Mouse (Mus musculus) hindbrain, embryonic 15.5 days (tissue): ENCODE results near the gene Tpsab1. TPM values are rescaled to one million over a fixed set of nuclear protein-coding genes. Genes with fewer than 3 reads are reported as not detected.

Experiments
- ATAC-seq: fragments of 200-750 bp; cut with Nextera tagmentation; 2 replicates; pipeline ENCODE4 v1.8.0; 2017; ENCODE audit warnings: low read depth, moderate number of reproducible peaks, moderate TSS enrichment; ENCODE audit not compliant: low FRiP score
- H3K27ac ChIP-seq: fragments of 300-500 bp; sonication (generic); replicated peaks from 2 replicates; pipeline ENCODE4 v1.5.1; 2015; ENCODE audit warnings: mild to moderate bottlenecking, inconsistent platforms
- H3K27me3 ChIP-seq: fragments of 300-500 bp; sonication (generic); 2 replicates; pipeline ENCODE4 v1.6.1; 2015; ENCODE audit warnings: control low read depth, inconsistent platforms
- H3K36me3 ChIP-seq: fragments of 300-500 bp; sonication (generic); 2 replicates; pipeline ENCODE4 v1.6.1; 2015; ENCODE audit warnings: control low read depth, inconsistent platforms
- H3K4me1 ChIP-seq: fragments of 300-500 bp; sonication (generic); replicated peaks from 2 replicates; pipeline ENCODE4 v1.6.1; 2015; ENCODE audit warnings: control low read depth, inconsistent platforms
- H3K4me2 ChIP-seq: fragments of 300-500 bp; sonication (generic); 2 replicates; pipeline ENCODE4 v1.6.1; 2015; ENCODE audit warnings: moderate library complexity, mild to moderate bottlenecking, inconsistent platforms
- H3K4me3 ChIP-seq: fragments of 300-500 bp; sonication (generic); 2 replicates; pipeline ENCODE4 v1.5.1; 2015; ENCODE audit warnings: mild to moderate bottlenecking, inconsistent platforms
- H3K9ac ChIP-seq: fragments of 300-500 bp; sonication (generic); 2 replicates; pipeline ENCODE4 v1.6.1; 2015; ENCODE audit warnings: inconsistent platforms
- H3K9me3 ChIP-seq: fragments of 300-500 bp; sonication (generic); 2 replicates; pipeline ENCODE4 v1.6.1; 2016; ENCODE audit warnings: control low read depth, inconsistent platforms
- WGBS: fragments of 180-500 bp; shearing (Covaris S2); methylation state at CpG from one replicate; pipeline ENCODE4 v1.1.7; 2015; 5-methylcytosine and 5-hydroxymethylcytosine counted together
- polyA plus RNA-seq: library from polyadenylated mRNA; unstranded; fragments of >200 nt; fragmentation: Nextera tagmentation; extraction: Ambion mirVana; gene quantifications from 2 replicates; pipeline ENCODE4 v1.2.1, GENCODE M21; 2015

Gene Tpsab1
- not detected in 2 replicates for polyA plus RNA-seq

- 89% methylated on average over 4 of the region's 4 CpGs for WGBS
- Histone ChIP-seq H3K4me3 (no peak within 1 kb of the TSS), H3K27ac (no peak within 1 kb of the TSS), H3K4me1 (no peaks in the 10 kb centered on the region), H3K36me3 (no peaks in the 10 kb centered on the region), H3K9ac (no peak within 1 kb of the TSS), H3K4me2 (no peak within 1 kb of the TSS), H3K9me3 (no peaks in the 10 kb centered on the region), H3K27me3 (no peaks in the 10 kb centered on the region)
- no peak for ATAC-seq
Measured at GRCm38 (mm10) chr17:25345462-25345861, at the start of gene Tpsab1. Gene Tpsab1, minus strand, starts transcription at chr17:25345562.

GRCm38 (mm10) chr17:25394526-25394925 lies 49.2 kb upstream of the Tpsab1 start:
- no peak for ATAC-seq
- no peaks in the 10 kb centered on the region for H3K9me3 ChIP-seq
- H3K36me3 ChIP-seq = peaks cover 10% of the 10 kb centered on the region; the same call in 1 of the 2 replicates

GRCm38 (mm10) chr17:25374011-25374410 lies 28.6 kb upstream of the Tpsab1 start:
- 46% methylated on average over 9 of the region's 9 CpGs for WGBS
- Histone ChIP-seq H3K4me1 (no peaks in the 10 kb centered on the region), H3K4me2 (no peak overlapping the region), H3K4me3 (no peak overlapping the region), H3K27ac (no peak overlapping the region), H3K36me3 (0 out of 2 replicates have a peak, but pooled peaks cover 3% of the 10 kb centered on the region), H3K27me3 (no peaks in the 10 kb centered on the region), H3K9ac (no peak overlapping the region), H3K9me3 (no peaks in the 10 kb centered on the region)
- ATAC-seq = no peak

More at GRCm38 (mm10) chr17:25394526-25394925, 49.2 kb upstream of the Tpsab1 start:
- Histone ChIP-seq H3K4me3 (no peak overlapping the region), H3K4me1 (peaks cover 15% of the 10 kb centered on the region), H3K4me2 (no peak overlapping the region), H3K27ac (no peak overlapping the region), H3K27me3 (no peaks in the 10 kb centered on the region), H3K9ac (no peak overlapping the region)
- WGBS = 85% methylated on average over 4 of the region's 4 CpGs

GRCm38 (mm10) chr17:25372491-25372890 lies 27.1 kb upstream of the Tpsab1 start:
- H3K27me3 ChIP-seq = no peaks in the 10 kb centered on the region
- H3K4me1 ChIP-seq = no peaks in the 10 kb centered on the region
- no peak overlapping the region for H3K4me3 ChIP-seq
- 0 out of 2 replicates have a peak, but pooled peaks cover 3% of the 10 kb centered on the region for H3K36me3 ChIP-seq
- no peak overlapping the region for H3K27ac ChIP-seq
- H3K9me3 ChIP-seq = no peaks in the 10 kb centered on the region
- H3K9ac ChIP-seq = no peak overlapping the region
- WGBS = 79% methylated on average over 8 of the region's 8 CpGs
- ATAC-seq = no peak
- no peak overlapping the region for H3K4me2 ChIP-seq

- ATAC-seq = no peak
- Histone ChIP-seq H3K27me3 (no peaks in the 10 kb centered on the region), H3K4me1 (no peaks in the 10 kb centered on the region), H3K9ac (no peak within 1 kb of the TSS), H3K9me3 (no peaks in the 10 kb centered on the region), H3K4me2 (no peak within 1 kb of the TSS), H3K4me3 (no peak within 1 kb of the TSS), H3K27ac (no peak within 1 kb of the TSS), H3K36me3 (no peaks in the 10 kb centered on the region)
- WGBS = 80% methylated on average over 3 of the region's 3 CpGs
Measured at GRCm38 (mm10) chr17:25368973-25369372, 23.6 kb upstream of the Tpsab1 start, which contains the start of gene Tpsg1. Gene Tpsg1, plus strand, starts transcription at chr17:25369273.

GRCm38 (mm10) chr17:25366005-25366404 lies 20.6 kb upstream of the Tpsab1 start, which contains the start of gene Tpsb2:
Gene Tpsb2, plus strand, starts transcription at chr17:25366305.
- H3K36me3 ChIP-seq = no peaks in the 10 kb centered on the region
- no peaks in the 10 kb centered on the region for H3K4me1 ChIP-seq
- 92% methylated on average over 2 of the region's 2 CpGs for WGBS
- no peaks in the 10 kb centered on the region for H3K9me3 ChIP-seq
- H3K9ac ChIP-seq = no peak within 1 kb of the TSS
- no peak within 1 kb of the TSS for H3K4me2 ChIP-seq
- H3K27me3 ChIP-seq = no peaks in the 10 kb centered on the region
- ATAC-seq = no peak
- no peak within 1 kb of the TSS for H3K4me3 ChIP-seq
- no peak within 1 kb of the TSS for H3K27ac ChIP-seq

- H3K27ac ChIP-seq = no peak overlapping the region
- H3K9ac ChIP-seq = no peak overlapping the region
- WGBS = 6% methylated on average over 1 of the region's 1 CpGs
- no peak for ATAC-seq
- no peaks in the 10 kb centered on the region for H3K27me3 ChIP-seq
- no peaks in the 10 kb centered on the region for H3K9me3 ChIP-seq
- no peak overlapping the region for H3K4me2 ChIP-seq
- no peaks in the 10 kb centered on the region for H3K36me3 ChIP-seq
- no peaks in the 10 kb centered on the region for H3K4me1 ChIP-seq
- no peak overlapping the region for H3K4me3 ChIP-seq
Measured at GRCm38 (mm10) chr17:25363726-25364125, 18.4 kb upstream of the Tpsab1 start.

- H3K4me1 ChIP-seq = no peaks in the 10 kb centered on the region
- H3K4me3 ChIP-seq = no peak overlapping the region
- H3K4me2 ChIP-seq = no peak overlapping the region
- H3K27me3 ChIP-seq = no peaks in the 10 kb centered on the region
- no peaks in the 10 kb centered on the region for H3K36me3 ChIP-seq
- WGBS = 67% methylated on average over 2 of the region's 2 CpGs
- H3K27ac ChIP-seq = no peak overlapping the region
- H3K9ac ChIP-seq = no peak overlapping the region
- no peak for ATAC-seq
- no peaks in the 10 kb centered on the region for H3K9me3 ChIP-seq
Measured at GRCm38 (mm10) chr17:25361291-25361690, 15.9 kb upstream of the Tpsab1 start.

- no peaks in the 10 kb centered on the region for H3K9me3 ChIP-seq
- no peak overlapping the region for H3K4me3 ChIP-seq
- H3K9ac ChIP-seq = no peak overlapping the region
- no peaks in the 10 kb centered on the region for H3K36me3 ChIP-seq
- no peak for ATAC-seq
- no peaks in the 10 kb centered on the region for H3K27me3 ChIP-seq
- no peaks in the 10 kb centered on the region for H3K4me1 ChIP-seq
- no peak overlapping the region for H3K4me2 ChIP-seq
- H3K27ac ChIP-seq = no peak overlapping the region
- 69% methylated on average over 3 of the region's 3 CpGs for WGBS
Measured at GRCm38 (mm10) chr17:25341490-25341889, 3.9 kb downstream of the Tpsab1 start.

GRCm38 (mm10) chr17:25340003-25340402 lies 5.4 kb downstream of the Tpsab1 start:
- Histone ChIP-seq H3K27ac (no peak overlapping the region), H3K4me3 (no peak overlapping the region), H3K36me3 (no peaks in the 10 kb centered on the region), H3K9ac (no peak overlapping the region), H3K4me1 (no peaks in the 10 kb centered on the region), H3K27me3 (no peaks in the 10 kb centered on the region), H3K4me2 (no peak overlapping the region), H3K9me3 (no peaks in the 10 kb centered on the region)
- no peak for ATAC-seq
- whole genome bisulfite sequencing = 86% methylated on average over 6 of the region's 6 CpGs

- Histone ChIP-seq H3K36me3 (no peaks in the 10 kb centered on the region), H3K9me3 (no peaks in the 10 kb centered on the region), H3K9ac (no peak overlapping the region), H3K27me3 (no peaks in the 10 kb centered on the region), H3K4me3 (no peak overlapping the region), H3K4me2 (no peak overlapping the region), H3K27ac (no peak overlapping the region), H3K4me1 (no peaks in the 10 kb centered on the region)
- 88% methylated on average over 4 of the region's 4 CpGs for WGBS
- no peak for ATAC-seq
Measured at GRCm38 (mm10) chr17:25338218-25338617, 7.1 kb downstream of the Tpsab1 start.

GRCm38 (mm10) chr17:25333943-25334342 lies 11.4 kb downstream of the Tpsab1 start:
- Histone ChIP-seq H3K9ac (no peak overlapping the region), H3K4me2 (no peak overlapping the region), H3K36me3 (no peaks in the 10 kb centered on the region), H3K9me3 (no peaks in the 10 kb centered on the region), H3K27me3 (0 out of 2 replicates have a peak, but pooled peaks cover 3% of the 10 kb centered on the region), H3K4me3 (no peak overlapping the region), H3K27ac (no peak overlapping the region), H3K4me1 (no peaks in the 10 kb centered on the region)
- WGBS = 4% methylated on average over 8 of the region's 8 CpGs
- no peak for ATAC-seq

- Histone ChIP-seq H3K9ac (no peak overlapping the region), H3K27me3 (0 out of 2 replicates have a peak, but pooled peaks cover 3% of the 10 kb centered on the region), H3K4me2 (no peak overlapping the region), H3K9me3 (no peaks in the 10 kb centered on the region), H3K4me1 (no peaks in the 10 kb centered on the region), H3K27ac (no peak overlapping the region), H3K4me3 (no peak overlapping the region), H3K36me3 (no peaks in the 10 kb centered on the region)
- 85% methylated on average over 9 of the region's 9 CpGs for WGBS
- ATAC-seq = no peak
Measured at GRCm38 (mm10) chr17:25332321-25332720, 13.0 kb downstream of the Tpsab1 start.
